Mouse (Mus musculus): ENCODE results near the gene Bax. TPM values are rescaled to one million over a fixed set of nuclear protein-coding genes. Genes with fewer than 3 reads are reported as not detected.
A peak's percentile ranks its signal among the peaks of the same experiment; 100 is the strongest.
"Not testable (repeated sequence)": the region's sequence is repeated elsewhere in the genome, so short reads cannot be mapped to it uniquely, and the experiment has no call there.

The Bax gene
- polyA plus RNA-seq, 1 experiment from 2014 or later = 272 TPM

- no peak overlapping the region for H3K4me3 ChIP-seq
- no peak overlapping the region for H3K4me2 ChIP-seq
- no peak for ATAC-seq
- H3K27me3 ChIP-seq = no peaks in the 10 kb centered on the region
- no peaks in the 10 kb centered on the region for H3K9me3 ChIP-seq (replicated peaks)
- 11% methylated on average over 3 of the region's 3 CpGs for WGBS
- no peaks in the 10 kb centered on the region for H3K4me1 ChIP-seq
- H3K36me3 ChIP-seq (ENCODE audit: poor library complexity, severe bottlenecking) = no peaks in the 10 kb centered on the region
- no peak overlapping the region for H3K9ac ChIP-seq
- no peak overlapping the region; the same call in 1 of the 2 replicates for H3K27ac ChIP-seq
Observed at GRCm38 (mm10) chr7:45477003-45477402, 10.3 kb upstream of the Bax start.

GRCm38 (mm10) chr7:45476453-45476852 is 9.8 kb upstream of the Bax start:
- Histone ChIP-seq H3K27me3 (no peaks in the 10 kb centered on the region), H3K9me3 (replicated peaks) (no peaks in the 10 kb centered on the region), H3K36me3 (ENCODE audit: poor library complexity, severe bottlenecking) (no peaks in the 10 kb centered on the region), H3K4me3 (no peak overlapping the region), H3K9ac (no peak overlapping the region), H3K27ac (no peak overlapping the region), H3K4me1 (no peaks in the 10 kb centered on the region), H3K4me2 (no peak overlapping the region)
- ATAC-seq = no peak
- 54% methylated on average over 1 of the region's 1 CpGs for WGBS

- H3K27ac ChIP-seq = no peak overlapping the region
- H3K4me3 ChIP-seq = no peak overlapping the region
- no peak for ATAC-seq
- H3K36me3 ChIP-seq (ENCODE audit: poor library complexity, severe bottlenecking) = no peaks in the 10 kb centered on the region
- H3K4me1 ChIP-seq = no peaks in the 10 kb centered on the region
- peak overlapping the region; percentile 31; the same call in 1 of the 2 replicates for H3K4me2 ChIP-seq
- H3K27me3 ChIP-seq = no peaks in the 10 kb centered on the region
- no peaks in the 10 kb centered on the region for H3K9me3 ChIP-seq (replicated peaks)
- WGBS = 77% methylated on average over 16 of the region's 16 CpGs
- 0 out of 2 replicates have a peak overlapping the region, but pooled peaks have one; percentile 40 for H3K9ac ChIP-seq
Observed at GRCm38 (mm10) chr7:45475291-45475969, 8.7 kb upstream of the Bax start.

- Histone ChIP-seq H3K4me1 (peaks cover 8% of the 10 kb centered on the region), H3K4me3 (no peak overlapping the region), H3K36me3 (ENCODE audit: poor library complexity, severe bottlenecking) (no peaks in the 10 kb centered on the region), H3K27ac (no peak overlapping the region), H3K27me3 (no peaks in the 10 kb centered on the region), H3K4me2 (no peak overlapping the region), H3K9me3 (replicated peaks) (no peaks in the 10 kb centered on the region), H3K9ac (no peak overlapping the region)
- ATAC-seq = no peak
- WGBS = 8% methylated on average over 3 of the region's 3 CpGs
Observed at GRCm38 (mm10) chr7:45470869-45471268, 4.2 kb upstream of the Bax start.

- ATAC-seq = no peak; the same call in none of the 2 replicates
- H3K9ac ChIP-seq = peak overlapping the region; percentile 95; the same call in 1 of the 2 replicates
- WGBS = 36% methylated on average over 7 of the region's 7 CpGs
Observed at GRCm38 (mm10) chr7:45467090-45467670, 482 bp upstream of the Bax start.

DNA sequence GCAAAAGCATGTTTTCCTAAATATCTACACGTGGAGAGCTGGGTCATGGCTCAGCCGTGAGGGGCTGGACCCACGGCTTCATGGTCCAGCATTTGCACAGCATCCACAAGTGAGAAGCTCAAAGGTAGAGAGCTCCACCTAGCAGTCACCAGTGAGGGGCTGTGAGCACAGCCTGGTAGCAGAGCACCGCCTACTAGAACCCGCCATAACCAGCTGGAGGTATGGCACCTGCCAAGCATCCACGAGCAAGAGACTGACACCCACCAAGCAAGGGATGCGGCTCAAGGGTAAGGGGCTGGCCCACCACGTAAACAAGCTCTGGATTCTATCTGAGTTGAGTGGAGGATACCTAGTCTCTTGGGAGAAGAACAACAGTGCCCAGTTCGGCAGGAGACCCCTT is 1.1 kb downstream of the Bax start:
- Histone ChIP-seq H3K9ac (peak overlapping the region; percentile 95), H3K4me3 (peak overlapping the region; percentile 92), H3K27ac (no peak overlapping the region), H3K36me3 (ENCODE audit: poor library complexity, severe bottlenecking) (peaks cover 44% of the 10 kb centered on the region), H3K4me2 (peak overlapping the region; percentile 95), H3K4me1 (peaks cover 27% of the 10 kb centered on the region), H3K9me3 (replicated peaks) (no peaks in the 10 kb centered on the region), H3K27me3 (no peaks in the 10 kb centered on the region)
- WGBS = 79% methylated on average over 9 of the region's 9 CpGs
- no peak for ATAC-seq

More at GRCm38 (mm10) chr7:45467090-45467670, 482 bp upstream of the Bax start:
- Histone ChIP-seq H3K9me3 (replicated peaks) (no peaks in the 10 kb centered on the region), H3K36me3 (ENCODE audit: poor library complexity, severe bottlenecking) (peaks cover 35% of the 10 kb centered on the region), H3K4me3 (peak overlapping the region; percentile 92), H3K4me2 (peak overlapping the region; percentile 95), H3K27ac (no peak overlapping the region), H3K27me3 (no peaks in the 10 kb centered on the region), H3K4me1 (peaks cover 21% of the 10 kb centered on the region)

DNA sequence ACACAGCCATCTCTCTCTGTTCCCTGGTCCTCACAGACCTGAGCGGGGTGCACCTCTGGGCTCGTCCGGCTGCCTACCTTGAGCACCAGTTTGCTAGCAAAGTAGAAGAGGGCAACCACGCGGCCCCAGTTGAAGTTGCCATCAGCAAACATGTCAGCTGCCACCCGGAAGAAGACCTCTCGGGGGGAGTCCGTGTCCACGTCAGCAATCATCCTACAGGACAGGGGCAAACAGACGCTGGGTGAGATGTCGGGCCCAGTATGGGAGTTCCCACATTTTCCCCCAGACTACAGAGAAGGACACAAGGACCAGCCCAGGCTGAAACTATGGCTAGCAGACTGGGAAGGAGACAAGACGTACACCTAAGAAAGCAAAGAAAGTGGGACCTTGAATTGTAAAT is 1.6 kb downstream of the Bax start:
- peak overlapping the region; percentile 95 for H3K4me2 ChIP-seq
- H3K9me3 ChIP-seq (replicated peaks) = no peaks in the 10 kb centered on the region
- ATAC-seq = no peak
- peaks cover 31% of the 10 kb centered on the region for H3K4me1 ChIP-seq
- H3K27ac ChIP-seq = no peak overlapping the region
- H3K4me3 ChIP-seq = peak overlapping the region; percentile 92
- no peaks in the 10 kb centered on the region for H3K27me3 ChIP-seq
- 94% methylated on average over 12 of the region's 12 CpGs for WGBS
- peaks cover 44% of the 10 kb centered on the region for H3K36me3 ChIP-seq (ENCODE audit: poor library complexity, severe bottlenecking)
- H3K9ac ChIP-seq = 0 out of 2 replicates have a peak overlapping the region, but pooled peaks have one; percentile 95

- WGBS = 98% methylated on average over 7 of the region's 7 CpGs
- H3K27ac ChIP-seq = no peak overlapping the region
Observed at GRCm38 (mm10) chr7:45463987-45464778, 2.5 kb downstream of the Bax start.

GRCm38 (mm10) chr7:45462868-45463267 is 3.8 kb downstream of the Bax start:
- H3K27ac ChIP-seq; H3K4me3 ChIP-seq; H3K27me3 ChIP-seq; ATAC-seq; H3K9ac ChIP-seq; H3K9me3 ChIP-seq (replicated peaks); H3K4me2 ChIP-seq: not testable (repeated sequence)
- peaks cover 53% of the 10 kb centered on the region for H3K36me3 ChIP-seq (ENCODE audit: poor library complexity, severe bottlenecking)
- WGBS = 76% methylated on average over 4 of the region's 4 CpGs
- H3K4me1 ChIP-seq = peaks cover 40% of the 10 kb centered on the region

More at GRCm38 (mm10) chr7:45463987-45464778, 2.5 kb downstream of the Bax start:
- no peak overlapping the region for H3K4me2 ChIP-seq
- no peaks in the 10 kb centered on the region for H3K27me3 ChIP-seq
- peaks cover 33% of the 10 kb centered on the region for H3K4me1 ChIP-seq
- H3K4me3 ChIP-seq = no peak overlapping the region
- H3K36me3 ChIP-seq (ENCODE audit: poor library complexity, severe bottlenecking) = peaks cover 44% of the 10 kb centered on the region
- no peak overlapping the region for H3K9ac ChIP-seq
- H3K9me3 ChIP-seq (replicated peaks) = no peaks in the 10 kb centered on the region
- no peak for ATAC-seq

- ATAC-seq = no peak
Observed at GRCm38 (mm10) chr7:45462325-45462724, 4.4 kb downstream of the Bax start.

GRCm38 (mm10) chr7:45461781-45462180 is 4.9 kb downstream of the Bax start:
- Histone ChIP-seq H3K36me3 (ENCODE audit: poor library complexity, severe bottlenecking) (peaks cover 63% of the 10 kb centered on the region), H3K27ac (peak overlapping the region; percentile 51), H3K4me2 (no peak overlapping the region), H3K4me3 (no peak overlapping the region), H3K4me1 (peaks cover 47% of the 10 kb centered on the region), H3K9me3 (replicated peaks) (no peaks in the 10 kb centered on the region), H3K9ac (no peak overlapping the region), H3K27me3 (no peaks in the 10 kb centered on the region)
- 93% methylated on average over 4 of the region's 4 CpGs for WGBS
- no peak for ATAC-seq

More at GRCm38 (mm10) chr7:45462325-45462724, 4.4 kb downstream of the Bax start:
- Histone ChIP-seq H3K4me2 (no peak overlapping the region), H3K4me1 (peaks cover 44% of the 10 kb centered on the region), H3K27ac (no peak overlapping the region), H3K9me3 (replicated peaks) (no peaks in the 10 kb centered on the region), H3K27me3 (no peaks in the 10 kb centered on the region), H3K4me3 (no peak overlapping the region), H3K9ac (no peak overlapping the region), H3K36me3 (ENCODE audit: poor library complexity, severe bottlenecking) (peaks cover 58% of the 10 kb centered on the region)
- 89% methylated on average over 4 of the region's 4 CpGs for WGBS

- peaks cover 50% of the 10 kb centered on the region for H3K4me1 ChIP-seq
- H3K36me3 ChIP-seq (ENCODE audit: poor library complexity, severe bottlenecking) = peaks cover 67% of the 10 kb centered on the region
- 71% methylated on average over 5 of the region's 5 CpGs for WGBS
- H3K9ac ChIP-seq = no peak overlapping the region
- peak overlapping the region; percentile 79 for H3K27ac ChIP-seq
- no peak overlapping the region for H3K4me2 ChIP-seq
- ATAC-seq = no peak
- no peak overlapping the region for H3K4me3 ChIP-seq
- H3K9me3 ChIP-seq (replicated peaks) = no peaks in the 10 kb centered on the region
- no peaks in the 10 kb centered on the region for H3K27me3 ChIP-seq
Observed at GRCm38 (mm10) chr7:45461326-45461725, 5.4 kb downstream of the Bax start.

Data from forebrain, embryonic 13.5 days (tissue).